Comparison of ENCODE assay signal across 10 mouse cellular contexts in the genomic region with DNA sequence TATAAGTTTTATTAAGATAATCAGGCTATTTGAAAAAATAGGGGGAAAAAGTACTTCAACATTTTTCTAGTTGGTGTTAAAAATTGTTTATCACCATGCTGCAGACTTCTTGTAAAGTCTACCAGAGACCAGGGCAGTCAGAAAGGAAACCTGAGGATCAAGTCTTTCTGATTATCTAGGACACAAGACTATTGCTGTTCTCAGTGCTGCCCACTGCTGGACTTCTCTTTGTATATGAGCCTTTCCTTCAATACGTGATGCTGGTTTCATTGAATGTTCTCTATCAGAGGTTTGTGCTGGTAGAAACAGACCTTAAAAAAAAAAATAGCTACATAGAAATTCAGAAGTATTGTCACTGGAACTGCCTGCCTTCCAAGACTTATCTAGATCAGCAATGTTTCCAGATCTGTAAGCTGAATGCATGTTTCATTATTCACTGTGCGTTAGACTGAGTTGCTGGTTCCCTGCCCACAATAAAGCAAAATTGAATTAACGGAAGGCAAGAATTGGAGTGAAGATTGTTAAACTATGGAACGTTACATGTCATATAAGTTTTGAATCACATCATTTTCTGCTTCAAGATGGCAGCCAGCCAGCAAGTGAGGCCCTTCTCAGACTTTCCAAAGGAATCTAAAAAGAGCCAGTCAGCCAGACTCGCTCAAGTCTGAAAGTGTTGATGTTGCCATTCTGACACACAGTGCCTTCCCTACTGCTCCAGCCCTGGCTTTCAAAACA. TPM values are rescaled to one million over a fixed set of nuclear protein-coding genes. Genes with fewer than 3 reads are reported as not detected.
DNase-seq lines count a peak whose midpoint lies in the region; ATAC-seq and TF ChIP-seq lines count a peak whose summit lies in the region.
"Had no signal": no experiment of that assay in that cellular context is flagged by ENCODE, and none has a peak within 500 bp of the region (broad histone marks: within the 10 kb centered on the region; RNA-seq: fewer than 3 reads in every experiment).

No protein-coding gene starts in this region.

- H3K27ac ChIP-seq in layer of hippocampus, adult 2 months = no peak overlapping the region
- no peak overlapping the region for H3K27ac ChIP-seq in lung, postnatal 0 days (ENCODE audit: low read length)

- TF ChIP-seq CTCF in layer of hippocampus, adult 2 months (conservative IDR thresholded peaks at IDR 0.05) = peak; percentile 72
- TF ChIP-seq CTCF in lung, postnatal 0 days (IDR thresholded peaks at IDR 0.05) = peak; percentile 76

- H3K4me2 ChIP-seq in lung, postnatal 0 days (replicated peaks; ENCODE audit: low read depth, low read length) = no peak overlapping the region

- no peak overlapping the region for H3K9ac ChIP-seq in lung, postnatal 0 days (replicated peaks; ENCODE audit: low read depth)

- no peak overlapping the region for H3K4me3 ChIP-seq in layer of hippocampus, adult 2 months
- no peak overlapping the region for H3K4me3 ChIP-seq in lung, postnatal 0 days (ENCODE audit: low read depth, low read length)

- peak; percentile 68 for ATAC-seq in lung, postnatal 0 days

- H3K27me3 ChIP-seq in lung, postnatal 0 days (replicated peaks; ENCODE audit: insufficient read depth, low read length) = no peaks in the 10 kb centered on the region
- H3K27me3 ChIP-seq: megakaryocyte, embryonic 14.5 days had no signal

- H3K9me3 ChIP-seq in lung, postnatal 0 days (ENCODE audit: low read length) = no peaks in the 10 kb centered on the region
- H3K9me3 ChIP-seq: megakaryocyte, embryonic 14.5 days had no signal

- TF ChIP-seq EP300 in lung, postnatal 0 days (IDR thresholded peaks at IDR 0.05) = no peak

- peaks cover 11% of the 10 kb centered on the region; the same call in 1 of the 2 replicates for H3K4me1 ChIP-seq in lung, postnatal 0 days (ENCODE audit: insufficient read depth, low read depth, low read length)

- 52% methylated on average over 5 of the region's 5 CpGs for WGBS in lung, postnatal 0 days

- peak; percentile 3 to 20 for DNase-seq in adrenal gland, postnatal 36 days
- DNase-seq in adrenal gland, postnatal 14 days = no peak
- DNase-seq in layer of hippocampus, adult 2 months (ENCODE audit: low spot score in 2 of 2) = no peak
- DNase-seq in layer of hippocampus, adult 8-10 months (ENCODE audit: low spot score in 2 of 2) = no peak
- DNase-seq in cerebellum, adult 9-10 months = peak; percentile 62
- peak; percentile 79 for DNase-seq in lung, postnatal 0 days (ENCODE audit: low spot score)
- DNase-seq in left cerebral cortex, adult 18-20 months (ENCODE audit: low spot score in 2 of 2) = no peak
- no peak for DNase-seq in thymus, adult 18-20 months

- no peaks in the 10 kb centered on the region for H3K36me3 ChIP-seq in lung, postnatal 0 days (ENCODE audit: insufficient read depth, low read length)

RNA-seq across cellular contexts. Expression of gene Ddx10, which starts 21.0 kb away (rescaled TPM):
- total RNA-seq in adrenal gland, postnatal 36 days (2021) = 10 to 100 TPM; 19.2 to 21.1 TPM
- total RNA-seq in adrenal gland, postnatal 14 days (2021) = 20.2 and 22.9 TPM in 2 replicates
- total RNA-seq in layer of hippocampus, adult 2 months (2021) = 10 to 100 TPM; 20.1 to 21.6 TPM
- total RNA-seq in layer of hippocampus, adult 8-10 months (2022) = 10 to 100 TPM; 20.1 to 20.8 (median 20.3) TPM
- polyA plus RNA-seq in lung, postnatal 0 days (2015; fragmentation: Nextera tagmentation; extraction: Ambion mirVana) = 14.2 and 16.5 TPM in 2 replicates
- 10 to 100 TPM; 20.8 to 22.7 TPM for total RNA-seq in left cerebral cortex, adult 18-20 months (2021)

RNA-seq across cellular contexts. Expression of gene Exph5, which starts 32.6 kb away (rescaled TPM):
- total RNA-seq in adrenal gland, postnatal 36 days (2021) = under 1 TPM; 0.07 to 0.13 TPM
- total RNA-seq in adrenal gland, postnatal 14 days (2021) = 0.38 and 1.4 TPM in 2 replicates
- 1 to 10 TPM; 3.7 to 4.0 TPM for total RNA-seq in layer of hippocampus, adult 2 months (2021)
- total RNA-seq in layer of hippocampus, adult 8-10 months (2022) = 1 to 10 TPM; 4.1 to 5.1 (median 4.8) TPM
- polyA plus RNA-seq in lung, postnatal 0 days (2015; fragmentation: Nextera tagmentation; extraction: Ambion mirVana) = 7.2 and 8.1 TPM in 2 replicates
- 10 to 100 TPM; 26.8 to 31.3 TPM for total RNA-seq in left cerebral cortex, adult 18-20 months (2021)
- polyA plus RNA-seq: C2C12 had no signal

Comparison
In these comparisons a context has a peak if more than half of its experiments do, and no peak if none do; other contexts are left out.
1. DNase-seq: peak in adrenal gland, postnatal 36 days (2 of 2), cerebellum, adult 9-10 months (single experiment) and lung, postnatal 0 days (single experiment); none in adrenal gland, postnatal 14 days (single experiment), layer of hippocampus, adult 2 months (0 of 2), layer of hippocampus, adult 8-10 months (0 of 2), left cerebral cortex, adult 18-20 months (0 of 2) and thymus, adult 18-20 months (0 of 2).
2. RNA of gene Exph5, which starts 32.6 kb away (total RNA-seq): 26.8 to 31.3 TPM in left cerebral cortex, adult 18-20 months; 4.1 to 5.1 TPM in layer of hippocampus, adult 8-10 months, 3.7 to 4.0 TPM in layer of hippocampus, adult 2 months, 0.38 to 1.4 TPM in adrenal gland, postnatal 14 days and 0.07 to 0.13 TPM in adrenal gland, postnatal 36 days; every median in the first group is over 4 times any median in the second.